Mouse (Mus musculus) gastrocnemius, postnatal 4 days (tissue): ENCODE measurements around the gene Emx1. TPM values are rescaled to one million over a fixed set of nuclear protein-coding genes. Genes with fewer than 3 reads are reported as not detected.
"Not testable (repeated sequence)": the region's sequence is repeated elsewhere in the genome, so short reads cannot be mapped to it uniquely, and the experiment has no call there.

Experiments
- DNase-seq, 2 experiments: peaks; one replicate each; pipeline ENCODE4 v3.0.0; 2021 to 2022; ENCODE audit warnings: low spot score in 2 of 2, mixed read lengths in 2 of 2
- long read RNA-seq, 2 experiments: library from polyadenylated mRNA; stranded (forward); transcript quantifications; one replicate each; pipeline ENCODE4 v2.0.0; 2021
- total RNA-seq, 2 experiments: library from RNA; stranded (reverse); gene quantifications; 2 replicates each; pipeline ENCODE4 v1.2.3; 2021

Emx1 gene
- total RNA-seq, result not detected
- long read RNA-seq, experiment 1, result 0 reads
- long read RNA-seq, experiment 2, result 0 reads

DNA sequence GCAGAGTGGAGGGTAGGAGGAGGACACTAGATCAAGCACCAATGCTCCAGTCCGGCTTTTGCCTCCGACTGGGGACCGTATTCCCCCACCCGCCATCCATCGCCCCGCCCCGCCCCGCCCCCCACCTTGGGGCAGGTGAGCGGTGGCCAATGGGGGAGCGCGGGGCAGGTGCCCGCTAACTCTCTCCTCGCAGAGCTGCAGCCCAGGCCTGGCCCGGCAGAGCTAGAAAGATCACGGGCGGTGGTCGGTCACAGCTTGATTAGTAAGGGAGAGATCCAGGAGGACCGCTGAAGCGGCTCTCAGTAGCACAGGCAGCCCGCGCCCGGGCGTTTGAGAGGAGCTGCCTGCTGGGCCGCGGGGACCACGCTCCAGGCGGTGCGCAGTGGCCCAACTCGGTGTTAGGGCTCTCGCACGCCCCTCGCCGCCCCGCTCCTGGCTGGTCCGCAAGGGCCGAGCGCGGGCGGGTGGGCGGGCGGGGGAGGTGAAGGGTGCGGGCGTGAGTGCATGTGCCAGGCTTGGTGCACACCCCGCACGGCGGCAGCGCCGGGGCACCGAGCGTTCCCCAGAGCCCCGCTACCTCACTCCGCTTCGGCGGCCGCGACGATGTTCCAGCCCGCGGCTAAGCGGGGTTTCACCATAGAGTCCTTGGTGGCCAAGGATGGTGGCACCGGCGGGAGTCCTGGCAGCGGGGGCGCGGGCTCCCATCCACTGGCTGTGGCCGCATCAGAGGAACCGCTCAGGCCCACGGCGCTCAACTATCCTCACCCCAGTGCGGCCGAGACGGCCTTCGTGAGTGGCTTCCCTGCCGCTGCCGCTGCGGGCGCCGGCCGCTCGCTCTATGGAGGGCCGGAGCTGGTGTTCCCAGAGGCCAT, at the start of gene Emx1:
Gene Emx1, plus strand, starts transcription at position 99 of the 872 bp plus-strand sequence.
- DNase-seq, result no peak

DNA sequence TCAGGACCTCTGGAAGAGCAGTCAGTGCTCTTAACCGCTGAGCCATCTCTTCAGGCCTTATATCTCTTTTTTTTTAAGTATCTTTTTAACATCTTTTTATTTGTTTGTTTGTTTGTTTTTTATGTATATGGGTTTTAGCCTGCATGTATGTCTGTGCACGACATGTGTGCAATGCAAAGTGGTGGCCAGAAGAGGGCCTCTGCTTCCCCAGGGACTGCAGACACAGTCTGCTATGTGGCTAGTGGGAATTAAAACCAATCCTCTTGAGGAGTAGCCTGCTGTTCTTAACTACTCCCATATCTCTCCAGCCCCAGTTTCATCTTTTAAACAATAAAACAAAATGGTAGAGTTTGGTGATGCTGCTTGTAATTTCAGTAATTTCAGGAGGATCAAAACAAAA, 47.7 kb upstream of the Emx1 start:
- no peak for DNase-seq

DNA sequence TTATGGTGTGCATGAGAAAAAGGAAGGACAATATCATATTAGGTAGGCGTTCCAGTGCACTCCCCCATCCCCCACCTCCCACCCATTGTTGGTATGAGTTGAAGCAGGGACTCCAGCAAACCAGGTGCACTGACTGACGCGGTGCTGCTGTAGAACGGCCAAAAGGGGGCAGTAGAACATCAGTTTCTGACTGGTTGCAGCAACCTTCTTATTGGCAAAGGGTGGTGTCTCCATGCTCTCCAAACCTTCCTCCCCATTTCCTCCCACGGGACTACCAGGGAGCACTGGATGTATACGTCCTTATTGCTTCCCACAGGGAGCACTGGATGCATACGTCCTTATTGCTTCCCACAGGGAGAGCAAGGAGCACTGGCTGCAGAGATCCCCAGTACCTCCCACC, 46.2 kb upstream of the Emx1 start:
- peak in 1 of 2 experiments; percentile 41 for DNase-seq

DNA sequence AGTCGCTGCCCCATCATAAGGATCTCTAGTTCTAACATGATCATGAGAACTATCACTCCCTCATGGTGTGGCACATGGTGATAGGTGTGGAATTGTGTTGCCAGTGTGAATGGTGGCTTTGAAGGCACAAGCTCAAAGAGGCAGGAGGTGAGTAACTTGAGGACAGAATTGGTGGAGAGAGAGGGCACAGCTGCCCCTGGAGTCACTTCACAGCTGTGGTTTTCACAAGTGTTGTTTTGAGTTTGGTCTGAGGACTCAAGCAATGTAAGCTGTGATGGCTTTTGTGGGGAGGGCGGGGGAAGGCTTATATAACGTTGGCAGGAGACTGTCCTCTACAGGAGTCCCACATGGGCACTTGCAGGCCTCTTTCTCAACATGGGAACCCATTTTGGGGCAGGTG, 42.8 kb upstream of the Emx1 start:
- DNase-seq, result no peak

DNA sequence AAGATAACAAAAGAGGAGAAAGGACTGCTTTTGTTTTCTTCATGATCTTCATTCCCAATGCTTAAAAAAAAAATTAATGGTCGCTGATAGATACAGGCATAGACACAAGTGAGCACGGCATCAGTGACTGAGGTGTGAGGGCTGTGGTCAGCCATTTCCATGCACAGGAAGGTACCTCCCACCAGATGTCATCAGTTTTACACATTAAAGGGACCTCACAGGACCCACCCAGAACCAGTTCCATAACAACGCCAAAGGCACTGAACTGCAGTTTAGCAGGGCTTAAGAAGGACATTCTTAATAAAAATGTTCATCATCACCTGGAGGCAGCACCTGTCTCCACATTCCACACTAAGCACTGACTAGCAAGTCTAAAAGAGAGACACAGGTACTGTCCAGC, 39.6 kb upstream of the Emx1 start:
- DNase-seq, result no peak

DNA sequence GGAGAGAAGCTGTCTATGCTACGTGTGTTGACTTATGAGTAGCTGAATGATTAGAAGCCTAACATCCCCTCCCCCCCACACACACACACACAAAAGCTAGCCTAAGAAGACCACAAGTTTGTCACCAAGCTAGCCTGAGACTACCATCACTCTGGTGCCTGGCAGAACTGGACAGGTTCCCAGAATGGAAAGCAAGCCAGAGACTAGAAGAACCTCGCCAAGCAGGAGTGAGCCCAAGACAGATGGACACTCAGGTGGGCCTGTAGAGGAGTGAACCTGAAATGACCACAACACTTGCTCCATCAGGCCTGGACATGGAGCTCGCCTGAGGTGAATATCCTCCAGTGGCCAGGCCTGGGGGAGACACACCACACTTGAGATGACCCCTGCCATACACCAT, 36.9 kb upstream of the Emx1 start:
- DNase-seq, result no peak

DNA sequence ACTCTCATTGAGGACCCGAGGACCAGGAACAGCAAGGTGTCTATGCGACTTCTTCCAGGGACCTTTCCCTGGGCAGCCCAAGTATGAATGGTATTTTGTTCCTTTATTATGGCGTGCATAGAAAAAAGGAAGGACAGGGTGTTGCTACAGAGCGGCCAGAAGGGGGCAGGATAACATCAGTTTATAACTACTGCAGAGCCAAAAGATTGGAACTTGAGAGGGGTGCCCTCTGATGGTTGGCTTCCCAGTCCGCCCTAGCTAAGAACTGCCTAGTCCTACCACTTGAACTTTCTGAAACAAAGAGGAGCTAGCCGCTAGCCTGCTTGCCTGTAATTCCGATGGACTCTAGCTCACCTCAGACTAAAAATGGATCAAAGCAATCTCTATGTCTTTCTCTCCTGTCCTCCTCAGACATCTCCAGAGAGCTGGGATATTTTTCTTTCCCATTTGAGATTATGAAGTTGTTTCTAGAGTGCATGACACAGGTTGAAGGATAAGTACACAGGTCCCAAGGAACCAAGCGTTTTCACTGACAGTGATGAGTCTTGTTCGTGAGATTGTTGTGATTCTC, 33.2 kb upstream of the Emx1 start:
- DNase-seq, result peak; percentile 26 to 71

DNA sequence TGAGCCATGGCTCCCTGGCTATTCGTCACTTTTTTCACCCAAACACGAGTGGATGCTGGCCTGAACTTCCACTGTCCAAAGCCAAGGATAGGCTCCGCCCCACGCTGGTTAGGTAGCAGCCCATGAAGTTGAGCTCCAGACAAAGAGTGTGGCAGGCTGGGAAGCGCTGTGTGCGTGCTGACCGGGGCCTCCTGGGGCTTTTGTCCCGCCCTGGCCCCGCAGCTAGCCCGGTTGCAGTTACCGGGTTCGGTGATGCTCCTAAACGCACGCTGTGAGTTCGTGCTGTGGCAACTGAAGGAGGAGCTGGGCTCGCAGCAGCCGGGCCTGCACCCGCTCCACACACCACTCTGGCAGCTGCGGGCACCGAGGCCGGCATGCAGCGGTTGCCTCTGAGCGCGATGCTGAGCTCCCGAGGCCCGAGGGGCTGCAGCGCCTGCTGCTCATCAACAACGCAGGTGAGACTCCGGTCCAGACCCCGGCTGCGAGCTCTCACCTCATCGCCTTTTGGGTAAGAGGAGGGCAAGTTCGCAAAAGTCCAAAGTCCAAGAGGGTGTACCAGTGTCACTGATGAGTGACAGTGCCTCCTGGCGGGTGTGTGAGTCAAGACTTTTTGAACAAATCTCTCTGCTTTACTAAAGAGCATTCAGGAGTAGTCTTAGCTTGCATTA, 32.2 kb upstream of the Emx1 start:
- peak; percentile 25 to 58 for DNase-seq

DNA sequence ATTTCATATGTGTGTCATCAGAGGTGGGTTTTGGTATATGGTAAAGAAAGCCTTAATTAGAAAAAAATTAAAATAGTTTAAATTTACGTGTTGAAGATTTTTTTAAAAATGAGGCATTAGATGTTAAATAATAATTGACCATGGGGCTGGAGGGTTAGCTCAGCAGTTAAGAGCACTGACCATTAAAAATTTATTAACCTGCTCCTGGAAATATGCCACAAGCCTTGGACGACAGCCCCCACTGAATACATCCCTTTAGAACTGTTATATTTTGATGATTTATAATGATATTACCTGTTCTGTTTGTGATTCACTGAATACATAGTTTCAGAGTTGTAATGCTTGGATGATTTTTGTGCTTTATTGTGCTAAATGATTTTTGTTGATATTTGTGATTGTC, 30.7 kb upstream of the Emx1 start:
- not testable (repeated sequence) for DNase-seq

DNA sequence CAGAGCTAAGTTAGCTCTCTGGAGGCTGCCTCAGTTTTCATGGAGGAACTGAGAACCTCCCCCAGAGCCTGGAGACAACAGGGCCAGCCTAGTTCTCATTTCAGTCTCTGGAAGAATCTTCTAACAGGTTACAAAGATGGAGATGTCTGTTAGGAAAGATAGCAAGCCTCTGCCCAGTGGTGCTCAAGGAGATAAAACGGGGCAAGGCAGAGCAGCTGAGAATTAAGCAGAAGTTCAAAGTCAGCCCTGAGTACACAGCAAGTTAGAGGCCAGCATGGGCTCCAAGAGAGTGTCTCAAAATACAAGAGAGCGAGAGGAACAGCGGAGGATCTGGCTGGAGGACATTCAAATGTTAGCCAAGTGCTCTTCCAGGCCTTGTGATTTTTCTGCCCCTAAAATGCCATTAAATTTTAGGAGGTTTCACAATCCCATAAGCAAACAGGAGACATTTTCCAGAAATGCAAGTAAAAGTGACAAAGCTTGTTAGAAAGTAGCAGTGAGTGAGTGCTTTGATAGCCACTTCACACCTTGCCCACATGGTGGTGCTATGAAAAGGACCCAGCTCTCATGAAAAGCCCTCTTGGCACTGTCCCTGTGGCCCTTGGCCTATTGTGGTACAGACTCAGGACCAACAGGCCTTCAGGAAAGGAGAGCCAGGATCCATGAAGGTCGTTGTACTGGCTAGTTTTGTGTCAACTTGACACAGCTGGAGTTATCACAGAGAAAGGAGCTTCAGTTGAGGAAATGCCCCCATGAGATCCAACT, 29.0 kb upstream of the Emx1 start:
- not testable (repeated sequence) for DNase-seq

DNA sequence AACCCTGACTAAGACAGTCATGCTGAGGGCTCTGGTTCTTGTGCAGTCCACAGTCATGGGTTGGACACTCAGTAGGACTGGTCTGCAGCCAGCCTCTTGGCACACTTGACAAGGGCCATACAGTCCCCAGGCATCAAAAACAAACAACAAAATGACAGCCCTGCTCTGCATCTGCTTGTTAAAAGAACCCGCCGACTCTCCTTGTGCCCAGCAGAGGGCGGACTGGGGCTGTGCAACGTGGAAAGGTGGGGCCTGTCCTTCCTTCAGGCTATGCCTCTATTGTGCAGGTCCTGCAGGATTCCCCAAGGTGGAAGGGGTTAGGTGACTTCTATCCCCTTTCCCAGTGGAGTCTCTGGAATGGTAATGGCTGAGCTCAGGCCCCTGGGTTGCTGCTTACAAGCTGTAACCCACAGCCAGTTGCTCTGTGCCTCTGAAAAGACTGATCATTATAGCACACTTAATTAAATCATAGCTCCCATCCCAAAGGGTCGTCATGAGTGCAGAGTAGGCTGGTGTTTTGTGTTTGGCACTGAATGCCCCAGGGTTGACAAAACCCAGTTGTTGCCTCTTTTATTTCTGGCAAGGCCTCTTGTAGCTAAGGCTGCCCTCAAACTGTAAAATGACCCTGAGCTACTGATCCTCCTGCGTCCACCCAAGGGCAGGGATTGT, 28.0 kb upstream of the Emx1 start:
- DNase-seq, result peak in 1 of 2 experiments; percentile 42

DNA sequence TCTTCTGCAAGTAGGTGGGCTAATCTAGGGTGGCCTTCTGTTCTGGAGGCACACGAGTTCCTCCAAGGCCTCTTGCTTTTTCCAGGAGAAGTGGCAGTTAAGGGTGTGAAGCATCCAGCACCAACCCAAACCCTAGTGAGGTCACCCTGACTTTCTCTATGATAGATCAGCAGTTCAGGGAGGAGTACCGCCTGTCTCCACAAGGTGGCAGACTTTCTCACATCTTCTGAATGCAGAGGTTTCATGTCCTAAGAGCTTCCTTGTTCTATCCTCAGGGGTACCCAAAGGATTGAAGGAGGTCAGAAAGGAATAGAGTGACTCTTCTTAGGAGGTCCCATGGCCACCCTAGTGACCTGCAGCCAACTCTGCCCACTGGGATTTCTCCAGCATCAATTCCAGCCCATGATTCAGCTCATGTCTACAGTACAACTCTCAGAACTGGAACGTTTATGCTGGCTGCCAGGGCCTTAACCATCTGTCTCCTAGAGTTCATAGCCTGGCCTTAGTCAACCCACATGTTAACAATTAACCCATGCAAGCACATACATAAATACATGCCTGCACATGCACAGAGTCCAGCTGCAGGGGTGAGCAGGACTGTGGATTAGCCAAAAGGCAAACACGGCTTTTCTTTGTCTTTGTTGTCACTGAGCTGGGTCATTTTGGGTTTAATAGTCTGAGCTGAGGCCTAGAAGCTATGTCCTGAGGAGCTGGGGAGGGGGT, 26.9 kb upstream of the Emx1 start:
- peak; percentile 48 to 77 for DNase-seq

DNA sequence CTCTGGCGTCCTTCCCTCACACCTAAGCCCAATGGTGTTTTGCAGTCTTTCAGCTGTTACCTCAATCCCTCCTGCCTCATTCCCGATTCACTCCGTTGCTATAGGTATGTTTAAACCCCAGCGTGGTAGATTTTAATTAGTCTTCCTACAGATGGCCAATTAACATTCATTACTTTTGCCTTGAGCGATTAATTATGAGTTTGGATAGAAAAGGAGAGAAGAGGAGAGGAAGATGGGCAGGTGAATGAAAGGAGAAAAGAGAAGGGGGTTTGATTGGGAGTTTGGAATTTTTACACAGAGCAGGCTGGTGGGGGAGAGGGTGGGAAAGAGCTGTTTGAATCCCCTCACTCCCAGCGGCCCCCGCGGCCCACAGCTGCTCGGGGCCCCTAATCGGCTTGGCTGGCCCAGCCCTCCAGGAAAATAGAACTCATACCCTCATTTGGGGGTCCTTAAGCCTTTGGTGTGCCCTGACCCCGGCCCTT, 21.8 kb upstream of the Emx1 start:
- DNase-seq, result no peak

DNA sequence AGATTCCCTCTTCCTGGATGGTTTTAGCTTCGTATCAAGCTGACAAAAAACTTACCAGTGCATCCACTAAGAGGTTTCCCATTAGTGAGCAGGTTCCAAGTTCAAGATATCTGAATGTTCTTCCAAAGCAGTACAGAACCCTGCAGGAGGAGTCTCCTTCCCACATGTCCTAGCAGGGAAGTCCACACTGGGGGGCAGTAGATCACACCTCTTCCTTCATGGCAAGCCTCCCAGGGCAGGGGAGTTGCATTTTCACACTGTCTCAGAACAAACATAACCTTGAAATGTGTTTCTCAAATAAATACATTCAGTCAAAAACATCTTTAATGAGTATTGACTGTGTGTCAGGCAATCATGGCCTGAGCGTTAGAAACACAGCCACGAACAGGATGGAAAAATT, 7.7 kb upstream of the Emx1 start:
- no peak for DNase-seq

DNA sequence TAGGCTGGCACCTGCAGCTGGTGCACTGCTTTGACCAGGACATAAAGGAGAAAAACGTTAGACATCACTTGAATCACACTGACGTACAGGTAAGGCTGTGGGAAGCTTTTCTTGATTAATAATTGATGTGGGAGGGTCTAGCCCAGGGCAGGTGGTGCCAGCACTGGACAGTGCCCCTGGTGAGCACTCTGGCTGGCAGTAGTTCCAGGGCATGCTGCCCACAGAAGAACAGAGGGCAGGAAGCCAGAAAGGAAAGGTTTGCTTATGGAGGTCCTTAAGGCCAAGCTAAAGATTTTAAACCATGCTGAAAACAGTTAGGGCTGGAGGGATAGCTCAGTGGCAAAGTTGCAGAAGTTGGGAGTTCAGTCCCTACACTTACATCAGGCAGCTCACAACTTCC, 7.2 kb upstream of the Emx1 start:
- DNase-seq, result no peak

DNA sequence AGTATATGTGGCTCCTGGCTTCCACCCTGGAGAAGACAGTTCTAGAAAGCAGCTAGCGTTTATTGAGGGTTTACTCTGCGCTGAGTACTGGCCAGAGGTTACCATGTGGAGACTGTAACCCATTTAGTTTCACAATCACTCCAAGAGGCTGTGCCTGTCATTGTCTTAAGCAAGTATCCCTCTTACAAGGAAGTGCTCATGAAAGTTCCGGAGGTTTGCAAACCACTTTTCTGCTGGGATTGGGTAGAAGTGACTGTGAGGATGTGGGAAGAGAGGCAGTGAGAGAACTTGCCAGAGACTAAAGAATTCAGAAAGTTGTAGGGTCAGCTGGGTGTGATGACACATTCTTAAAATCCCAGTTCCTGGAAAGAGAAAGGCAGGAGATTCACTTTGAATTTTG, 3.3 kb upstream of the Emx1 start:
- no peak for DNase-seq

DNA sequence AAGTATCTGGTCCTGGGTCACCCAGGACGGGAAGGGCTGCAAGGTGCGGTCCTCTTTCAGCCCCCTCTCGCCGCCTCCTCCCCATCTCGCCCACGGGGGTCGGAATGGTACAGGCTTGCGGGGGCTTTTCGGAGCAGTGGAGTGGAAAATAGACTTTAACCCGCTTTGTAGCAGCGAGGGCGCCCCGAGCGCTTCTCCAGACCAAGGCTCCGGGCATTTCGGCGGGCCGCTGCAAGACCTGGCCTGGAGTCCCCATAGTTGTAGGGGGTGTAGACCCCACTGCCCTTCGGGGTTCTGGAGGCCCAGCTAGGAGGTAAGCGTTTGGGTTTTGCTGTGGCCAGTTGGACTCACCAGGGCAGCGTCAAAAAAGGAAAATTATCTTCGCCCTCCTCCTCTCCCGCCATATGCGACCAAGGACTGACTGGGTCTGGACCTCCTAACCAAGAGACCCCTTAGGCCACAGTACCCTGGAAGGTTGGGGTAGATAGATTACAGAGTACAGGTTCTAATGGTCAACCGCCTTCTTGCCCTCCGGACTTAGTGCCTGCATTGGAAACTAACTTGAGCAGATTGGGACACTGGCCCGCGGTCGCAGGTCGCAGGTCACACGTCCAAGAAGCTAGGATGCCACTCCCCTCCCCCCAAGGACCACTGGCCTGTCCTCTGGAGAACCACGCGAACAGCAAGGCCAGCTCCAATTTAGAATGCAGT, 1.1 kb upstream of the Emx1 start:
- no peak for DNase-seq

DNA sequence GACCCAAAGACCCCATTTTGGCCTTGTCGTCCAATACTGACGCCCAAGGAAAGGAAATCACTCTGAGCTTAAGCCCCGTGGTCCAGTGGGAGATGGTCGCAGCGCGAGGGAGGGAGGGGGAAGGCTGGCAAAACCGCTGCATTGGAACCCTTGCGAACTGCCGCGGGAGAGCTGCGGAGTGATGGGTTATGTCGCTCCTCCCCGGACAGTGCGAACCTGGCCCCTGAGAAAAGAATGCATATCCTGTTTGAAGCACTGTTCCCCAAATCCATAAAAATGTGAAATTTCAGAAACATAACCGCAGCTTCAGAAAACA, 536 bp upstream of the Emx1 start:
- no peak for DNase-seq

DNA sequence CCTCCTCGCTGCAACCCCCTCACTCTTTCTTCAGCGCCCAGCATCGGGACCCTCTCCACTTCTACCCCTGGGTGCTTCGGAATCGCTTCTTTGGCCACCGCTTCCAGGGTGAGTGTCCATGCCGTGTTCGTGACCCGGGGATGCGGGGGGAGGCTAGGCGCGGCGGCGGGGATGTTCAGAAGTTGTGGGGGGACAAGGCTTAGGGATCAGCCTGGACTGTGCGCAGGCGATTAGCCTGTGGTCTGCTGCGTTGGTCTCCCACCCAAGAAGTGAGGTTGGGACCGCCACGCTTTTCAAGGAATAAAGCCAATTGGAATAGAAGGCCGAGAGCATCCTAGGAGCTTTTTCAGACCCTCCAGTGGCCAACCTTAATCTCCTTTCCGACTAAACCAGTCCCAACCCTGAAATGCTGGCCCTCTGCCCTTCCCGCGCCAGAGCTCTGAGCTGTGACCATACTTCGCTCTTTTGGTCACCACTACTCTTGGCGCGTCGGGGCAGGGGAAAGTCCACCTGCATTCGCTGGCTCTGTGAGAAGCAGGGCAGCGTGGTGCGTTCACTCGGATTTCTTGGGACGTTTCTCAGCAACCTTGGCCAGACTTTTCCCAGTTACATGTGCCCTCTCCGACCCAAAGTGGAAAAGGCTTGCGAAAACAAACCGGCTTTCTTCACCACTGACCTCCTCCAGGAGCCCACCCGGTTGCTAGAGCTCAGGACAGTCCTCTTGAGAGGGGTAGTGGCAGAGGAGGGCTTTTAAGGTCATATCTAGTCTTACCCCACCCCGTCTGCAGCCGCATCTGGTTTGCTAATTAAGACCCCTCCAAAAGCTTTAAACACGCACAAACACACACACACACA, 1.2 kb downstream of the Emx1 start:
- DNase-seq, result no peak
